In genomic region chr4:135921257-135922120, GRCm38 (mm10) we compare ENCODE assay signal across 8 mouse cellular contexts. TPM values are rescaled to one million over a fixed set of nuclear protein-coding genes. Genes with fewer than 3 reads are reported as not detected.
DNase-seq lines count a peak whose midpoint lies in the region; ATAC-seq and TF ChIP-seq lines count a peak whose summit lies in the region.

No protein-coding gene starts in this region.

- H3K27me3 ChIP-seq in E14TG2a.4 (ENCODE audit: insufficient read depth, low read length), result peaks cover 15% of the 10 kb centered on the region
- no peaks in the 10 kb centered on the region for H3K27me3 ChIP-seq in forebrain, embryonic 14.5 days (replicated peaks; ENCODE audit: control insufficient read depth, insufficient read depth, low read length)
- H3K27me3 ChIP-seq in intestine, embryonic 16.5 days (replicated peaks; ENCODE audit: control insufficient read depth, insufficient read depth, low read length), result no peaks in the 10 kb centered on the region
- no peaks in the 10 kb centered on the region for H3K27me3 ChIP-seq in lung, postnatal 0 days (replicated peaks; ENCODE audit: insufficient read depth, low read length)

- peak overlapping the region; percentile 79 for H3K9ac ChIP-seq in forebrain, embryonic 14.5 days (ENCODE audit: low read length)
- H3K9ac ChIP-seq in intestine, embryonic 16.5 days (ENCODE audit: low read depth, low read length), result peak overlapping the region; percentile 87
- peak overlapping the region; percentile 59 for H3K9ac ChIP-seq in lung, postnatal 0 days (replicated peaks; ENCODE audit: low read depth)

- TF ChIP-seq EP300 in lung, postnatal 0 days (IDR thresholded peaks at IDR 0.05), result no peak

- ATAC-seq in forebrain, embryonic 14.5 days, result no peak
- ATAC-seq in intestine, embryonic 16.5 days, result peak; percentile 19; the same call in 1 of the 2 replicates
- no peak for ATAC-seq in lung, postnatal 0 days

- peak overlapping the region; percentile 91 for H3K4me3 ChIP-seq in E14TG2a.4 (replicated peaks; ENCODE audit: low read length)
- H3K4me3 ChIP-seq in forebrain, embryonic 14.5 days (ENCODE audit: low read depth, low read length), result peak overlapping the region; percentile 73
- peak overlapping the region; percentile 96 for H3K4me3 ChIP-seq in intestine, embryonic 16.5 days (ENCODE audit: low read length)
- H3K4me3 ChIP-seq in lung, postnatal 0 days (ENCODE audit: low read depth, low read length), result peak overlapping the region; percentile 80

- no peak for TF ChIP-seq CTCF in E14TG2a.4 (conservative IDR thresholded peaks at IDR 0.05; ENCODE audit: low read length)
- TF ChIP-seq CTCF in lung, postnatal 0 days (IDR thresholded peaks at IDR 0.05), result no peak

- peak; percentile 47 for DNase-seq in adrenal gland, adult 2 months
- no peak for DNase-seq in adrenal gland, adult 18-20 months (ENCODE audit: low spot score in 2 of 2)
- peak; percentile 24 for DNase-seq in forebrain, embryonic 14.5 days (ENCODE audit: low spot score)
- peak; percentile 57 for DNase-seq in lung, postnatal 0 days (ENCODE audit: low spot score)
- DNase-seq in urinary bladder, adult 2 months (ENCODE audit: low spot score), result no peak
- DNase-seq in T-cell, adult 2 months (ENCODE audit: low spot score), result no peak

- WGBS in forebrain, embryonic 14.5 days, result 6% methylated on average over 26 of the region's 26 CpGs
- 2% methylated on average over 26 of the region's 26 CpGs for WGBS in intestine, embryonic 16.5 days
- WGBS in lung, postnatal 0 days, result 2% methylated on average over 26 of the region's 26 CpGs

- no peaks in the 10 kb centered on the region for H3K9me3 ChIP-seq in E14TG2a.4 (ENCODE audit: low read length)
- no peaks in the 10 kb centered on the region for H3K9me3 ChIP-seq in forebrain, embryonic 14.5 days (replicated peaks; ENCODE audit: control insufficient read depth, low read length)
- no peaks in the 10 kb centered on the region for H3K9me3 ChIP-seq in intestine, embryonic 16.5 days (ENCODE audit: control insufficient read depth, low read length)
- H3K9me3 ChIP-seq in lung, postnatal 0 days (ENCODE audit: low read length), result no peaks in the 10 kb centered on the region

- H3K36me3 ChIP-seq in E14TG2a.4 (ENCODE audit: insufficient read depth, low read length), result peaks cover 25% of the 10 kb centered on the region
- H3K36me3 ChIP-seq in forebrain, embryonic 14.5 days (ENCODE audit: control insufficient read depth, insufficient read depth, low read length), result peaks cover 9% of the 10 kb centered on the region; the same call in 1 of the 2 replicates
- 0 out of 2 replicates have a peak, but pooled peaks cover 10% of the 10 kb centered on the region for H3K36me3 ChIP-seq in intestine, embryonic 16.5 days (ENCODE audit: control insufficient read depth, insufficient read depth, low read length)
- peaks cover 10% of the 10 kb centered on the region; the same call in 1 of the 2 replicates for H3K36me3 ChIP-seq in lung, postnatal 0 days (ENCODE audit: insufficient read depth, low read length)

- peak overlapping the region; percentile 80; the same call in 1 of the 2 replicates for H3K27ac ChIP-seq in forebrain, embryonic 14.5 days (ENCODE audit: low read depth, low read length)
- H3K27ac ChIP-seq in intestine, embryonic 16.5 days (ENCODE audit: low read length), result peak overlapping the region; percentile 85
- peak overlapping the region; percentile 63 for H3K27ac ChIP-seq in lung, postnatal 0 days (ENCODE audit: low read length)

- H3K4me2 ChIP-seq in forebrain, embryonic 14.5 days (ENCODE audit: low read length), result peak overlapping the region; percentile 92
- H3K4me2 ChIP-seq in intestine, embryonic 16.5 days (ENCODE audit: low read depth, low read length), result peak overlapping the region; percentile 83
- H3K4me2 ChIP-seq in lung, postnatal 0 days (replicated peaks; ENCODE audit: low read depth, low read length), result peak overlapping the region; percentile 93

- peaks cover 66% of the 10 kb centered on the region for H3K4me1 ChIP-seq in E14TG2a.4 (replicated peaks; ENCODE audit: low read depth, low read length)
- peaks cover 6% of the 10 kb centered on the region for H3K4me1 ChIP-seq in forebrain, embryonic 14.5 days (ENCODE audit: control insufficient read depth, insufficient read depth, low read length)
- H3K4me1 ChIP-seq in intestine, embryonic 16.5 days (ENCODE audit: control insufficient read depth, insufficient read depth, low read length), result peaks cover 19% of the 10 kb centered on the region
- H3K4me1 ChIP-seq in lung, postnatal 0 days (ENCODE audit: insufficient read depth, low read depth, low read length), result peaks cover 4% of the 10 kb centered on the region; the same call in 1 of the 2 replicates

RNA-seq across cellular contexts. Expression of gene Fuca1, which starts 1.0 kb away (rescaled TPM):
- total RNA-seq in adrenal gland, adult 2 months (2021), result 10 to 100 TPM; 82.7 to 86.3 TPM
- polyA plus RNA-seq in adrenal gland, adult 2 months (2012; rRNA removed), result 31.8 and 35.2 TPM in 2 replicates
- 100 to 1,000 TPM in 1 of 2 experiments, 10 to 100 TPM in 1; 95.5 to 101 TPM for total RNA-seq in adrenal gland, adult 18-20 months (2021)
- 53.1 and 60.7 TPM in 2 replicates for polyA plus RNA-seq in forebrain, embryonic 14.5 days (2014; fragmentation: Nextera tagmentation; extraction: Ambion mirVana)
- 214 and 254 TPM in 2 replicates for polyA plus RNA-seq in intestine, embryonic 16.5 days (2015; fragmentation: Nextera tagmentation; extraction: Ambion mirVana)
- polyA plus RNA-seq in lung, postnatal 0 days (2015; fragmentation: Nextera tagmentation; extraction: Ambion mirVana), result 107 and 131 TPM in 2 replicates
- 75.9 and 84.2 TPM in 2 replicates for polyA plus RNA-seq in urinary bladder, adult 2 months (2012; rRNA removed)

RNA-seq across cellular contexts. Expression of gene Hmgcl, which starts 24.8 kb away (rescaled TPM):
- 10 to 100 TPM; 42.7 to 71.0 TPM for total RNA-seq in adrenal gland, adult 2 months (2021)
- 33.9 and 35.3 TPM in 2 replicates for polyA plus RNA-seq in adrenal gland, adult 2 months (2012; rRNA removed)
- total RNA-seq in adrenal gland, adult 18-20 months (2021), result 10 to 100 TPM; 53.2 to 62.3 TPM
- 70.4 and 71.0 TPM in 2 replicates for polyA plus RNA-seq in forebrain, embryonic 14.5 days (2014; fragmentation: Nextera tagmentation; extraction: Ambion mirVana)
- 147 and 165 TPM in 2 replicates for polyA plus RNA-seq in intestine, embryonic 16.5 days (2015; fragmentation: Nextera tagmentation; extraction: Ambion mirVana)
- polyA plus RNA-seq in lung, postnatal 0 days (2015; fragmentation: Nextera tagmentation; extraction: Ambion mirVana), result 63.6 and 67.7 TPM in 2 replicates
- polyA plus RNA-seq in urinary bladder, adult 2 months (2012; rRNA removed), result 64.9 and 79.9 TPM in 2 replicates

RNA-seq across cellular contexts. Expression of gene Cnr2, which starts 26.3 kb away (rescaled TPM):
- total RNA-seq in adrenal gland, adult 2 months (2021), result 1 to 10 TPM in 1 of 2 experiments, under 1 TPM in 1; 0.92 to 2.5 TPM
- polyA plus RNA-seq in adrenal gland, adult 2 months (2012; rRNA removed), result 1.8 and 2.1 TPM in 2 replicates
- total RNA-seq in adrenal gland, adult 18-20 months (2021), result 1 to 10 TPM in 1 of 2 experiments, under 1 TPM in 1; 0.93 to 1.8 TPM
- polyA plus RNA-seq in forebrain, embryonic 14.5 days (2014; fragmentation: Nextera tagmentation; extraction: Ambion mirVana), result 0.05 and 0.10 TPM in 2 replicates
- 0.43 and 0.66 TPM in 2 replicates for polyA plus RNA-seq in intestine, embryonic 16.5 days (2015; fragmentation: Nextera tagmentation; extraction: Ambion mirVana)
- 1.9 and 2.2 TPM in 2 replicates for polyA plus RNA-seq in lung, postnatal 0 days (2015; fragmentation: Nextera tagmentation; extraction: Ambion mirVana)
- polyA plus RNA-seq in urinary bladder, adult 2 months (2012; rRNA removed), result 0.43 and 0.56 TPM in 2 replicates

RNA-seq across cellular contexts. Expression of gene Gale, which starts 42.0 kb away (rescaled TPM):
- total RNA-seq in adrenal gland, adult 2 months (2021), result 10 to 100 TPM; 15.5 to 24.8 TPM
- polyA plus RNA-seq in adrenal gland, adult 2 months (2012; rRNA removed), result 22.9 and 33.3 TPM in 2 replicates
- total RNA-seq in adrenal gland, adult 18-20 months (2021), result 10 to 100 TPM; 18.2 to 43.2 TPM
- 32.9 and 35.7 TPM in 2 replicates for polyA plus RNA-seq in forebrain, embryonic 14.5 days (2014; fragmentation: Nextera tagmentation; extraction: Ambion mirVana)
- 127 and 130 TPM in 2 replicates for polyA plus RNA-seq in intestine, embryonic 16.5 days (2015; fragmentation: Nextera tagmentation; extraction: Ambion mirVana)
- 37.0 and 40.5 TPM in 2 replicates for polyA plus RNA-seq in lung, postnatal 0 days (2015; fragmentation: Nextera tagmentation; extraction: Ambion mirVana)
- 20.4 and 36.8 TPM in 2 replicates for polyA plus RNA-seq in urinary bladder, adult 2 months (2012; rRNA removed)

RNA-seq across cellular contexts. Expression of gene Pnrc2, which starts 47.8 kb away (rescaled TPM):
- 100 to 1,000 TPM in 1 of 2 experiments, 10 to 100 TPM in 1; 99.4 to 128 TPM for total RNA-seq in adrenal gland, adult 2 months (2021)
- 5.5 and 8.6 TPM in 2 replicates for polyA plus RNA-seq in adrenal gland, adult 2 months (2012; rRNA removed)
- total RNA-seq in adrenal gland, adult 18-20 months (2021), result 100 to 1,000 TPM in 1 of 2 experiments, 10 to 100 TPM in 1; 89.4 to 111 TPM
- polyA plus RNA-seq in forebrain, embryonic 14.5 days (2014; fragmentation: Nextera tagmentation; extraction: Ambion mirVana), result 162 and 165 TPM in 2 replicates
- polyA plus RNA-seq in intestine, embryonic 16.5 days (2015; fragmentation: Nextera tagmentation; extraction: Ambion mirVana), result 165 and 171 TPM in 2 replicates
- 139 and 145 TPM in 2 replicates for polyA plus RNA-seq in lung, postnatal 0 days (2015; fragmentation: Nextera tagmentation; extraction: Ambion mirVana)
- 100 and 122 TPM in 2 replicates for polyA plus RNA-seq in urinary bladder, adult 2 months (2012; rRNA removed)

Comparison
In these comparisons a context has a peak if more than half of its experiments do, and no peak if none do; other contexts are left out.
1. DNase-seq: peak in adrenal gland, adult 2 months (single experiment), forebrain, embryonic 14.5 days (single experiment) and lung, postnatal 0 days (single experiment); none in adrenal gland, adult 18-20 months (0 of 2), urinary bladder, adult 2 months (single experiment) and T-cell, adult 2 months (single experiment).
2. Peak in every context shown above with its lines, with median percentiles within 50 percentile points of each other: H3K4me3 ChIP-seq, H3K27ac ChIP-seq, H3K4me2 ChIP-seq and H3K9ac ChIP-seq.